Mouse (Mus musculus): ENCODE measurements around the gene Lzts3.

GRCm38 (mm10) chr2:130589761-130590160 lies 52.8 kb downstream of the Lzts3 start:
- TF ChIP-seq POLR2A (IDR thresholded peaks at IDR 0.05; ENCODE audit: extremely low read depth, insufficient read depth, low read length) (no peak), CTCF (IDR thresholded peaks at IDR 0.05; ENCODE audit: extremely low read depth, insufficient read depth, low read length) (no peak)
